Mouse (Mus musculus) gastrocnemius, postnatal 36 days (tissue): Measurements from ENCODE around the gene Gadd45a. TPM values are rescaled to one million over a fixed set of nuclear protein-coding genes. Genes with fewer than 3 reads are reported as not detected.

ENCODE experiments used
- DNase-seq, 2 experiments: peaks; one replicate each; pipeline ENCODE4 v3.0.0; 2022
- intact Hi-C: fragments of 180-260 bp; cut with DNase I; formaldehyde crosslinking; loops from one replicate; pipeline ENCODE4 v1.15.1; 2025
- total RNA-seq, 2 experiments: library from RNA; stranded (reverse); gene quantifications; 2 replicates each; pipeline ENCODE4 v1.2.3; 2021

Gadd45a gene
- total RNA-seq, 2 experiments from 2014 or later, result 39.6 to 48.7 TPM

DNA sequence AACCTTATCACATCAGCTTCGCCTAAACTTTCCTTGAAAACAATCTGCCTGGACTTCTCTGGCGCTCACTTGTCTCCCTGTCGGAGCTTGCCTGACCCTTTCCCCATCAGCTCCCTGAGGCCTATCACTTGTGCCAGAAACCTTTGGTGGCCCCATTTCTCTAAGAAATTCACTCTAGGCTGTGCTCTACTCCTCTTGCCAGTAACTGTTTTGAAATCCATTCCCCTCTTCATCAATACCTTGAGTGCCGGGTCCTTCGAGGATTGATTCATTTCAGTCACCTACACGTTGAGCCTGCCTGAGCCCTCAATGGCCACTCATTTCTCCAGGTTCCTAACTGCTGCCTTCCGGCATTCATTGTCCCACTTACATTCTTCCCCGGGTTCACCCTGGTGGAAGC lies 44.5 kb downstream of the Gadd45a start:
- intact Hi-C loops, result no loop called here
- no peak for DNase-seq

GRCm38 (mm10) chr6:66992232-66992631 lies 45.0 kb downstream of the Gadd45a start:
- intact Hi-C loops, result no loop called here
- no peak for DNase-seq

DNA sequence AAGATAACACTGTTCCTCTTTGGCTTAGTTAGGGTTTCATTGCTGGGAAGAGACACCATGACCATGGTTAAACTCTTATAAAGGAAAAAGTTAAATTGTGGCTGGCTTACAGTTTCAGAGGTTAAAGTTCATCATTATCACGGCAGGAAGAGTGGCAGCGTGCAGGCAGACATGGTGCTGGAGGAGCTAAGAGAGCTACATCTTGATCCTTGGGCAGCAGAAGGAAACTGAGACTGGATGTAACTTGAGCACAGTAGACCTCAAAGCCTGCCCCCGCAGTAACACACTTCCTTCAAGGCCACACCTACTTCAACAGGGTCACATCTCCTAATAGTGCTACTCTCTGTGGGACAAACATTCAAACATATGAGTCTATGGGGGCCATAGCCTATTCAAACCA lies 47.7 kb downstream of the Gadd45a start:
- no peak for DNase-seq
- intact Hi-C loops, result no loop called here

GRCm38 (mm10) chr6:66989037-66989436 lies 48.2 kb downstream of the Gadd45a start:
- DNase-seq, result no peak
- intact Hi-C loops, result no loop called here

GRCm38 (mm10) chr6:66988363-66988762 lies 48.9 kb downstream of the Gadd45a start:
- DNase-seq, result no peak
- intact Hi-C loops, result no loop called here

DNA sequence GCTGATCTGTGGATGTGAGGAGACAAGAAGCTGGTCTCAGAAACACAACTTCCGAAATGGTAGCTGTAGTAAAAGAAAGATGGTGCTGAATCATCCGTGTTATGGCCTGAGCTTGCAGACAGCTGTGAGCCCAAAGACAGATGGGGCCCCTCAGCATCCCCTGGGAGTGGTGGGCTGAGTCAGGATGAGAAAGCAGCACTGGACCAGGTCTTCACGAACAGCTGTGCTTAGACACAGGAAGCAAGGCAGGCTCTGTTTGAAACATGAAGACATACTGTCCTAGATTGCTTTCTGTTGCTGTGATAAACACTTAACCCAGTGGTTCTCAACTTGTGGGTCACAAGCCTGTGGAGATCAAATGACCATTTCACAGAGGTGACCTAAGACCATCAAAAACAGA lies 49.6 kb downstream of the Gadd45a start:
- DNase-seq, result peak; percentile 48 to 63
- intact Hi-C loops, result no loop called here

DNA sequence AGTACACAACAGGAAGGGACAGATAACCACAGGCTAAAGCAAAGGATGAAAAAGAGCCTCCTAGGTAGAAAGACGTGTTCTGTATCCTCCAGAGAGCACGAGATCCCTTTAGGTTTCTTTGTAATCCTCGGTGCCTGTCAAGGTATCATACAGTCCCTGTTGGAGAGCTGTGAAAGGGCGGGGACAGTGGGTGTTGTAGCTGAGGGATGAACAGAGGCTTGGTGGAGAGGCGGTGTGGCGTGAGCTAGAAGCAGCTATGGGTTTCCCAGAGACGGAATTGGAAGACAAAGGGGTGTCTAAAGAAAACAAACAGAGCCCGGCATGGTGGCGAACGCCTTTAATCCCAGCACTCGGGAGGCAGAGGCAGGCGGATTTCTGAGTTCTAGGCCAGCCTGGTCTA lies 51.2 kb downstream of the Gadd45a start:
- intact Hi-C loops, result no loop called here

GRCm38 (mm10) chr6:66985500-66985899 lies 51.8 kb downstream of the Gadd45a start:
- no peak for DNase-seq
- intact Hi-C loops, result no loop called here

More for the DNA sequence above, 51.2 kb downstream of the Gadd45a start:
- no peak for DNase-seq

Other genes with a start within 250 kb of the Gadd45a start
- not detected for gene Vmn1r39, start 226.8 kb downstream of the Gadd45a start, total RNA-seq
- 10 to 100 TPM; 26.0 to 27.1 TPM for gene Gng12, start 141.1 kb downstream of the Gadd45a start, total RNA-seq
- gene Serbp1, start 200.7 kb upstream of the Gadd45a start, total RNA-seq, result 100 to 1,000 TPM; 255 to 326 TPM